Mouse (Mus musculus) urinary bladder, postnatal 10 days (tissue): ENCODE measurements around the gene Cltb.
"Not testable (repeated sequence)": the region's sequence is repeated elsewhere in the genome, so short reads cannot be mapped to it uniquely, and the experiment has no call there.

ENCODE experiments used
- DNase-seq: peaks from one replicate; pipeline ENCODE4 v3.0.0; 2022; ENCODE audit warnings: low spot score

Cltb gene

GRCm38 (mm10) chr13:54610972-54611754 is at the start of gene Cltb:
Cltb (minus strand) TSS chr13:54611344.
- DNase-seq: peak; percentile 79

GRCm38 (mm10) chr13:54660877-54661276 is 49.7 kb upstream of the Cltb start:
- DNase-seq: no peak

- no peak for DNase-seq
These were observed 39.3 kb upstream of the Cltb start for GRCm38 (mm10) chr13:54650461-54650860.

GRCm38 (mm10) chr13:54635011-54635410 is 23.9 kb upstream of the Cltb start:
- no peak for DNase-seq

- no peak for DNase-seq
These were observed 21.7 kb upstream of the Cltb start for GRCm38 (mm10) chr13:54632731-54633277.

- DNase-seq: no peak
These were observed 18.0 kb upstream of the Cltb start for GRCm38 (mm10) chr13:54629128-54629527.

GRCm38 (mm10) chr13:54621960-54622521 is 10.9 kb upstream of the Cltb start:
- DNase-seq: no peak

GRCm38 (mm10) chr13:54621155-54621932 is 10.2 kb upstream of the Cltb start, which contains the start of gene Faf2:
Faf2 (plus strand) TSS chr13:54621784.
- DNase-seq: peak; percentile 96

GRCm38 (mm10) chr13:54616998-54617397 is 5.9 kb upstream of the Cltb start:
- no peak for DNase-seq

GRCm38 (mm10) chr13:54616307-54616706 is 5.2 kb upstream of the Cltb start:
- DNase-seq: no peak

GRCm38 (mm10) chr13:54613141-54613540 is 2.0 kb upstream of the Cltb start:
- not testable (repeated sequence) for DNase-seq

- no peak for DNase-seq
These were observed 552 bp downstream of the Cltb start for GRCm38 (mm10) chr13:54610613-54610971.

- DNase-seq: no peak
These were observed 1.8 kb downstream of the Cltb start for GRCm38 (mm10) chr13:54609301-54609700.

GRCm38 (mm10) chr13:54608666-54609065 is 2.5 kb downstream of the Cltb start:
- no peak for DNase-seq

- no peak for DNase-seq
These were observed 3.1 kb downstream of the Cltb start for GRCm38 (mm10) chr13:54608002-54608401.

- DNase-seq: no peak
These were observed 3.9 kb downstream of the Cltb start for GRCm38 (mm10) chr13:54607204-54607603.

- DNase-seq: no peak
These were observed 5.7 kb downstream of the Cltb start for GRCm38 (mm10) chr13:54605426-54605825.

- no peak for DNase-seq
These were observed 6.9 kb downstream of the Cltb start for GRCm38 (mm10) chr13:54604221-54604620.

- DNase-seq: no peak
These were observed 7.6 kb downstream of the Cltb start for GRCm38 (mm10) chr13:54603501-54603900.

- no peak for DNase-seq
These were observed 8.5 kb downstream of the Cltb start for GRCm38 (mm10) chr13:54602639-54603111.

- no peak for DNase-seq
These were observed 12.5 kb downstream of the Cltb start for GRCm38 (mm10) chr13:54598622-54599143.

- no peak for DNase-seq
These were observed 14.3 kb downstream of the Cltb start for GRCm38 (mm10) chr13:54596870-54597269.
